Mouse (Mus musculus): Measurements from ENCODE around the gene Krtap1-3.
A peak's percentile ranks its signal among the peaks of the same experiment; 100 is the strongest.
"Not testable (repeated sequence)": the region's sequence is repeated elsewhere in the genome, so short reads cannot be mapped to it uniquely, and the experiment has no call there.

Gene Krtap1-3

GRCm38 (mm10) chr11:99590981-99591380, at the start of gene Krtap1-3:
TSS of gene Krtap1-3 (minus strand) at chr11:99591339.
- DNase-seq (ENCODE audit: low spot score), result no peak

GRCm38 (mm10) chr11:99640926-99641325, 49.8 kb upstream of the Krtap1-3 start:
- no peak for DNase-seq (ENCODE audit: low spot score)

- DNase-seq (ENCODE audit: low spot score), result no peak
Measured at GRCm38 (mm10) chr11:99637086-99637485, 45.9 kb upstream of the Krtap1-3 start.

GRCm38 (mm10) chr11:99634653-99635134, 43.6 kb upstream of the Krtap1-3 start, which contains the start of gene Krtap4-2:
TSS of gene Krtap4-2 (minus strand) at chr11:99635084.
- DNase-seq (ENCODE audit: low spot score), result no peak

- no peak for DNase-seq (ENCODE audit: low spot score)
Measured at GRCm38 (mm10) chr11:99633293-99633692, 42.2 kb upstream of the Krtap1-3 start.

GRCm38 (mm10) chr11:99630890-99631289, 39.8 kb upstream of the Krtap1-3 start:
- no peak for DNase-seq (ENCODE audit: low spot score)

- DNase-seq (ENCODE audit: low spot score), result no peak
Measured at GRCm38 (mm10) chr11:99628138-99628537, 37.0 kb upstream of the Krtap1-3 start, which contains the start of gene Krtap4-1. TSS of gene Krtap4-1 (minus strand) at chr11:99628238.

GRCm38 (mm10) chr11:99620335-99620734, 29.2 kb upstream of the Krtap1-3 start, which contains the start of gene Gm11562:
TSS of gene Gm11562 (minus strand) at chr11:99620435.
- no peak for DNase-seq (ENCODE audit: low spot score)

- no peak for DNase-seq (ENCODE audit: low spot score)
Measured at GRCm38 (mm10) chr11:99614796-99615363, 23.7 kb upstream of the Krtap1-3 start, which contains the start of gene Krtap2-4. TSS of gene Krtap2-4 (minus strand) at chr11:99614846.

GRCm38 (mm10) chr11:99610089-99610488, 18.9 kb upstream of the Krtap1-3 start, which contains the start of gene Gm11937:
TSS of gene Gm11937 (minus strand) at chr11:99610189.
- DNase-seq (ENCODE audit: low spot score), result not testable (repeated sequence)

- DNase-seq (ENCODE audit: low spot score), result no peak
Measured at GRCm38 (mm10) chr11:99609126-99609525, 18.0 kb upstream of the Krtap1-3 start.

- DNase-seq (ENCODE audit: low spot score), result not testable (repeated sequence)
Measured at GRCm38 (mm10) chr11:99603208-99603607, 12.1 kb upstream of the Krtap1-3 start, which contains the start of gene Gm11938. TSS of gene Gm11938 (minus strand) at chr11:99603308.

- not testable (repeated sequence) for DNase-seq (ENCODE audit: low spot score)
Measured at GRCm38 (mm10) chr11:99597742-99598141, 6.6 kb upstream of the Krtap1-3 start, which contains the start of gene Krtap9-3. TSS of gene Krtap9-3 (minus strand) at chr11:99598105.

GRCm38 (mm10) chr11:99585096-99585495, 6.0 kb downstream of the Krtap1-3 start:
- no peak for DNase-seq (ENCODE audit: low spot score)

GRCm38 (mm10) chr11:99583245-99583704, 7.9 kb downstream of the Krtap1-3 start, which contains the start of gene Krtap1-4:
TSS of gene Krtap1-4 (minus strand) at chr11:99583654.
- DNase-seq (ENCODE audit: low spot score), result no peak

- no peak for DNase-seq (ENCODE audit: low spot score)
Measured at GRCm38 (mm10) chr11:99581564-99581963, 9.6 kb downstream of the Krtap1-3 start.

- no peak for DNase-seq (ENCODE audit: low spot score)
Measured at GRCm38 (mm10) chr11:99581051-99581450, 10.1 kb downstream of the Krtap1-3 start.

- no peak for DNase-seq (ENCODE audit: low spot score)
Measured at GRCm38 (mm10) chr11:99580636-99581035, 10.5 kb downstream of the Krtap1-3 start, which contains the start of gene Krtap1-5. TSS of gene Krtap1-5 (minus strand) at chr11:99581016.

GRCm38 (mm10) chr11:99574106-99574505, 17.0 kb downstream of the Krtap1-3 start:
- peak; percentile 30 for DNase-seq (ENCODE audit: low spot score)

- DNase-seq (ENCODE audit: low spot score), result no peak
Measured at GRCm38 (mm10) chr11:99573164-99573563, 18.0 kb downstream of the Krtap1-3 start.

GRCm38 (mm10) chr11:99566530-99566929, 24.6 kb downstream of the Krtap1-3 start, which contains the start of gene Krtap3-1:
TSS of gene Krtap3-1 (minus strand) at chr11:99566630.
- DNase-seq (ENCODE audit: low spot score), result no peak

- no peak for DNase-seq (ENCODE audit: low spot score)
Measured at GRCm38 (mm10) chr11:99562580-99562979, 28.6 kb downstream of the Krtap1-3 start.

- no peak for DNase-seq (ENCODE audit: low spot score)
Measured at GRCm38 (mm10) chr11:99559366-99559765, 31.8 kb downstream of the Krtap1-3 start, which contains the start of gene Gm11939. TSS of gene Gm11939 (minus strand) at chr11:99559466.

Measured in urinary bladder, postnatal 10 days (tissue).